ENCODE assay signal across 17 mouse cellular contexts in genomic region chr16:74128443-74128983, GRCm38 (mm10).
"Had no signal": no experiment of that assay in that cellular context is flagged by ENCODE, and none has a peak within 500 bp of the region (broad histone marks: within the 10 kb centered on the region; RNA-seq: fewer than 3 reads in every experiment).

No protein-coding gene starts in this region.

- H3K27ac ChIP-seq: midbrain, embryonic 10.5 days; midbrain, embryonic 12.5 days; neural tube, embryonic 12.5 days; stomach, embryonic 15.5 days; stomach, postnatal 0 days had no signal

- H3K4me3 ChIP-seq: midbrain, embryonic 10.5 days; midbrain, embryonic 12.5 days; neural tube, embryonic 12.5 days; stomach, embryonic 15.5 days had no signal

- H3K4me2 ChIP-seq: lung, embryonic 14.5 days; midbrain, embryonic 12.5 days; neural tube, embryonic 12.5 days; stomach, embryonic 15.5 days had no signal

- H3K4me1 ChIP-seq: neural tube, embryonic 12.5 days; stomach, embryonic 15.5 days had no signal

- H3K27me3 ChIP-seq: midbrain, embryonic 12.5 days; neural tube, embryonic 12.5 days; stomach, embryonic 15.5 days had no signal

- H3K9ac ChIP-seq: lung, embryonic 14.5 days; midbrain, embryonic 12.5 days; neural tube, embryonic 12.5 days; stomach, embryonic 15.5 days had no signal

- H3K36me3 ChIP-seq: midbrain, embryonic 10.5 days; midbrain, embryonic 12.5 days; neural tube, embryonic 12.5 days; stomach, embryonic 15.5 days had no signal

- DNase-seq: lung, adult 18-20 months; lung, embryonic 14.5 days; lung, postnatal 10 days; lung, postnatal 4 days; midbrain, embryonic 14.5 days; retina, postnatal 1 day; right cerebral cortex, adult 18-20 months; right cerebral cortex, postnatal 25 days; right cerebral cortex, postnatal 4 days; thymus, adult 2 months; thymus, postnatal 25 days; thymus, postnatal 4 days had no signal
